Mouse (Mus musculus): ENCODE data around the gene Elk4. TPM values are rescaled to one million over a fixed set of nuclear protein-coding genes. Genes with fewer than 3 reads are reported as not detected.

The Elk4 gene
- polyA plus RNA-seq, 1 experiment = 18.6 TPM

- Histone ChIP-seq H3K27me3 (ENCODE audit: control insufficient read depth, insufficient read depth, low read length) (no peaks in the 10 kb centered on the region), H3K4me3 (replicated peaks; ENCODE audit: insufficient read depth, low read depth, low read length) (no peak overlapping the region), H3K4me1 (ENCODE audit: control insufficient read depth, insufficient read depth, low read length) (no peaks in the 10 kb centered on the region; the same call in 1 of the 2 replicates), H3K27ac (ENCODE audit: insufficient read depth, low read length) (no peak overlapping the region)
- no peak for DNase-seq
- no peak for TF ChIP-seq CTCF (IDR thresholded peaks at IDR 0.05; ENCODE audit: borderline replicate concordance, insufficient read depth, low read depth, low read length)
- no peak for TF ChIP-seq POLR2A (IDR thresholded peaks at IDR 0.05; ENCODE audit: borderline replicate concordance, insufficient read depth, low read length)
- 48% methylated on average over 13 of the region's 13 CpGs for WGBS
These were observed 34.7 kb upstream of the Elk4 start for GRCm38 (mm10) chr1:131972498-131973334.

- TF ChIP-seq POLR2A (IDR thresholded peaks at IDR 0.05; ENCODE audit: borderline replicate concordance, insufficient read depth, low read length) (no peak), CTCF (IDR thresholded peaks at IDR 0.05; ENCODE audit: borderline replicate concordance, insufficient read depth, low read depth, low read length) (no peak)
- 83% methylated on average over 6 of the region's 6 CpGs for WGBS
These were observed 33.4 kb upstream of the Elk4 start for GRCm38 (mm10) chr1:131973991-131974390.

GRCm38 (mm10) chr1:131976886-131977285 is 30.5 kb upstream of the Elk4 start:
- Histone ChIP-seq H3K27me3 (ENCODE audit: control insufficient read depth, insufficient read depth, low read length) (no peaks in the 10 kb centered on the region), H3K4me3 (replicated peaks; ENCODE audit: insufficient read depth, low read depth, low read length) (no peak overlapping the region), H3K4me1 (ENCODE audit: control insufficient read depth, insufficient read depth, low read length) (no peaks in the 10 kb centered on the region), H3K27ac (ENCODE audit: insufficient read depth, low read length) (no peak overlapping the region)
- DNase-seq = no peak
- TF ChIP-seq POLR2A (IDR thresholded peaks at IDR 0.05; ENCODE audit: borderline replicate concordance, insufficient read depth, low read length) (no peak), CTCF (IDR thresholded peaks at IDR 0.05; ENCODE audit: borderline replicate concordance, insufficient read depth, low read depth, low read length) (no peak)
- WGBS = 90% methylated on average over 5 of the region's 5 CpGs

More at GRCm38 (mm10) chr1:131973991-131974390, 33.4 kb upstream of the Elk4 start:
- DNase-seq = no peak
- no peak overlapping the region for H3K27ac ChIP-seq (ENCODE audit: insufficient read depth, low read length)
- H3K4me1 ChIP-seq (ENCODE audit: control insufficient read depth, insufficient read depth, low read length) = no peaks in the 10 kb centered on the region; the same call in 1 of the 2 replicates
- H3K27me3 ChIP-seq (ENCODE audit: control insufficient read depth, insufficient read depth, low read length) = no peaks in the 10 kb centered on the region
- no peak overlapping the region for H3K4me3 ChIP-seq (replicated peaks; ENCODE audit: insufficient read depth, low read depth, low read length)

GRCm38 (mm10) chr1:131980471-131980870 is 26.9 kb upstream of the Elk4 start:
- WGBS = 65% methylated on average over 2 of the region's 2 CpGs

GRCm38 (mm10) chr1:131981378-131982013 is 25.9 kb upstream of the Elk4 start:
- peak; percentile 65 to 77 for DNase-seq
- Histone ChIP-seq H3K27me3 (ENCODE audit: control insufficient read depth, insufficient read depth, low read length) (no peaks in the 10 kb centered on the region), H3K27ac (ENCODE audit: insufficient read depth, low read length) (no peak overlapping the region), H3K4me1 (ENCODE audit: control insufficient read depth, insufficient read depth, low read length) (no peaks in the 10 kb centered on the region), H3K4me3 (replicated peaks; ENCODE audit: insufficient read depth, low read depth, low read length) (no peak overlapping the region)
- WGBS = 50% methylated on average over 12 of the region's 12 CpGs
- TF ChIP-seq POLR2A (IDR thresholded peaks at IDR 0.05; ENCODE audit: borderline replicate concordance, insufficient read depth, low read length) = no peak
- peak; percentile 85 for TF ChIP-seq CTCF (IDR thresholded peaks at IDR 0.05; ENCODE audit: borderline replicate concordance, insufficient read depth, low read depth, low read length)

More at GRCm38 (mm10) chr1:131980471-131980870, 26.9 kb upstream of the Elk4 start:
- Histone ChIP-seq H3K27ac (ENCODE audit: insufficient read depth, low read length) (no peak overlapping the region), H3K27me3 (ENCODE audit: control insufficient read depth, insufficient read depth, low read length) (no peaks in the 10 kb centered on the region), H3K4me1 (ENCODE audit: control insufficient read depth, insufficient read depth, low read length) (no peaks in the 10 kb centered on the region), H3K4me3 (replicated peaks; ENCODE audit: insufficient read depth, low read depth, low read length) (no peak overlapping the region)
- TF ChIP-seq POLR2A (IDR thresholded peaks at IDR 0.05; ENCODE audit: borderline replicate concordance, insufficient read depth, low read length) (no peak), CTCF (IDR thresholded peaks at IDR 0.05; ENCODE audit: borderline replicate concordance, insufficient read depth, low read depth, low read length) (no peak)
- DNase-seq = no peak

- 10% methylated on average over 5 of the region's 5 CpGs for WGBS
- Histone ChIP-seq H3K27ac (ENCODE audit: insufficient read depth, low read length) (no peak overlapping the region), H3K27me3 (ENCODE audit: control insufficient read depth, insufficient read depth, low read length) (no peaks in the 10 kb centered on the region), H3K4me1 (ENCODE audit: control insufficient read depth, insufficient read depth, low read length) (no peaks in the 10 kb centered on the region), H3K4me3 (replicated peaks; ENCODE audit: insufficient read depth, low read depth, low read length) (no peak overlapping the region)
- DNase-seq = peak; percentile 71 to 85
- TF ChIP-seq POLR2A (IDR thresholded peaks at IDR 0.05; ENCODE audit: borderline replicate concordance, insufficient read depth, low read length) (no peak), CTCF (IDR thresholded peaks at IDR 0.05; ENCODE audit: borderline replicate concordance, insufficient read depth, low read depth, low read length) (peak; percentile 98)
These were observed 24.5 kb upstream of the Elk4 start for GRCm38 (mm10) chr1:131982907-131983306.

- Histone ChIP-seq H3K4me3 (replicated peaks; ENCODE audit: insufficient read depth, low read depth, low read length) (no peak overlapping the region), H3K27me3 (ENCODE audit: control insufficient read depth, insufficient read depth, low read length) (no peaks in the 10 kb centered on the region), H3K4me1 (ENCODE audit: control insufficient read depth, insufficient read depth, low read length) (no peaks in the 10 kb centered on the region), H3K27ac (ENCODE audit: insufficient read depth, low read length) (no peak overlapping the region)
- no peak for DNase-seq
- 87% methylated on average over 2 of the region's 2 CpGs for WGBS
- TF ChIP-seq CTCF (IDR thresholded peaks at IDR 0.05; ENCODE audit: borderline replicate concordance, insufficient read depth, low read depth, low read length) (no peak), POLR2A (IDR thresholded peaks at IDR 0.05; ENCODE audit: borderline replicate concordance, insufficient read depth, low read length) (no peak)
These were observed 23.6 kb upstream of the Elk4 start for GRCm38 (mm10) chr1:131983806-131984205.

Measured in cerebellum, adult 2 months (tissue).